Mouse (Mus musculus) ES-Bruce4 (cell line): ENCODE data around the gene Cebpzos. TPM values are rescaled to one million over a fixed set of nuclear protein-coding genes. Genes with fewer than 3 reads are reported as not detected.

Experiments
- H3K27ac ChIP-seq: 2 replicates; pipeline ENCODE4 v1.5.1; 2012; ENCODE audit warnings: low read length, inconsistent platforms; ENCODE audit not compliant: insufficient read depth
- H3K27me3 ChIP-seq: 2 replicates; pipeline ENCODE4 v1.6.1; 2012; ENCODE audit warnings: mild to moderate bottlenecking, low read length, inconsistent platforms; ENCODE audit not compliant: control insufficient read depth, poor library complexity, insufficient read depth, severe bottlenecking
- H3K36me3 ChIP-seq: 2 replicates; pipeline ENCODE4 v1.6.1; 2012; ENCODE audit warnings: inconsistent platforms, mild to moderate bottlenecking, low read length, moderate library complexity; ENCODE audit not compliant: control insufficient read depth, poor library complexity, insufficient read depth, severe bottlenecking
- H3K4me1 ChIP-seq: one replicate; pipeline ENCODE4 v1.8.1; 2011; ENCODE audit warnings: low read length; ENCODE audit not compliant: control insufficient read depth, insufficient read depth
- H3K4me3 ChIP-seq: 2 replicates; pipeline ENCODE4 v1.5.1; 2011; ENCODE audit warnings: low read depth, mild to moderate bottlenecking, low read length
- H3K9ac ChIP-seq: 2 replicates; pipeline ENCODE4 v1.6.1; 2012; ENCODE audit warnings: low read depth, mild to moderate bottlenecking, inconsistent platforms; ENCODE audit not compliant: poor library complexity, severe bottlenecking
- H3K9me3 ChIP-seq: replicated peaks from 2 replicates; pipeline ENCODE4 v1.6.1; 2012; ENCODE audit warnings: mild to moderate bottlenecking, low read length, inconsistent platforms; ENCODE audit not compliant: control insufficient read depth, poor library complexity, insufficient read depth, severe bottlenecking
- CTCF ChIP-seq: IDR thresholded peaks from one replicate; pipeline ENCODE4 v1.8.1; 2011; ENCODE audit warnings: low read depth, low read length
- EP300 ChIP-seq: IDR thresholded peaks from 2 replicates; pipeline ENCODE4 v1.6.1; 2011; ENCODE audit warnings: low read depth, low read length; ENCODE audit not compliant: insufficient read depth
- POLR2A ChIP-seq: IDR thresholded peaks from one replicate; pipeline ENCODE4 v1.8.1; 2011; ENCODE audit warnings: low read length; ENCODE audit not compliant: insufficient read depth
- polyA plus RNA-seq: library from polyadenylated mRNA; stranded (reverse); fragments of >200 nt; gene quantifications from 2 replicates; pipeline ENCODE4 v1.2.4, GENCODE M21; 2011; ENCODE audit warnings: low read depth; ENCODE audit not compliant: missing spikeins, insufficient read depth, insufficient read length

Gene Cebpzos
- polyA plus RNA-seq, 1 experiment, result 101 TPM

DNA sequence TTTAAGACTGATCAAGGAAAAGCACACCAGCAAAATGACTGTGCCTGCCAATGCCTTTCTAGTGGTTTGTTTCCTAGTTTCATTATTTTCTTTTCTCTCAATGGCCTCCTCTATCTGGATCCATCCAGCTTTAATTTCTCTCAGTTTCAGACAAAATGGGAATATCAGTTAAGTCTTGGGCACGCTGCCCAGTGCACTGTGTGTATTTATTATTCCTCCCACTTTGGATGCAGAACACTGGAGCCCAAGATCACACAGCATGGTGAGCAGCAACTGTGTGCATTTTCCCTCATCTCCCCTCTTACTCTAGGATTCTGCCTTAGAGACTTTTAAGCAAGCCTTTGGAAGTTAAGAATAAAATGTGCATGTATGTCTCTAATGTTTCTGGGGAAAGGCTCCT, 48.1 kb downstream of the Cebpzos start:
- TF ChIP-seq CTCF (no peak), EP300 (no peak), POLR2A (no peak)
- Histone ChIP-seq H3K36me3 (no peaks in the 10 kb centered on the region; the same call in none of the 2 replicates), H3K9ac (no peak overlapping the region), H3K9me3 (no peaks in the 10 kb centered on the region), H3K27me3 (no peaks in the 10 kb centered on the region), H3K27ac (no peak overlapping the region), H3K4me3 (no peak overlapping the region), H3K4me1 (no peaks in the 10 kb centered on the region)

DNA sequence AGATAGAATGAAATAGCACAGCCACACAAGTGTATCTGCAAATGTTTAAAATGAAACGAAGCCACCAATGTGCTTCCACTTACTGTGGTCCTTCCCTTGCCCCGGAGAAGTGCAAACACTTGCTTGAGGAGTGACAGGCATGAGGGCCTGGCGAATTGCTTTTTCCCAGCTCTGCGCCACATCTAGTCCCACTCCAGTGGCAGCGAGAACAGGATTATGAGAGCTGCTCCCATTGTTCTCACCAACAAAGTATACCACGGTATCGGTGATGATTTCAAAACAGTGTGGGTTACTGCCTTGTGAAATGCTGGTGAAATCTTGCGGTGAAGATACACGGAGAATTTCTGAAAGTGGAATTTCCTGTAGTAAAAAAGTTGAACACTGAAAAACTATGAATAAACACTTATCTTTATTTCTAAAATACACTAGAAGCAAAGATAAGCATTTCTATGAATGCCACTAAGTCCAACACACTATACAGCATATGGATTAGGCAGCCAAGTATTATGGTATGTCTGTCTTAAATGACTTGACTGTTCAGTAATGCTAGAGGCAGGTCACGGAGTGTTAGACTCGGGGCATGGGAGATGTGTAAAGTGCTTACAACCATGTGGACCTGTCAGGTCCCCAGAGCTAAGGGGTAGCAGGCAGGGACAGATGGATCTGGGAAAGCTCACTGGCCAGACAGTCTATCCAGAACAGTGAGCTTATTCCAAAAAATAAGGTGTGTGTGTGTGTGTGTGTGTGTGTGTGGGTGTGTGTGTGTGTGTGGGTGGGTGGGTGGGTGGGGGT, 50.0 kb downstream of the Cebpzos start:
- Histone ChIP-seq H3K27me3 (no peaks in the 10 kb centered on the region), H3K4me3 (no peak overlapping the region), H3K36me3 (no peaks in the 10 kb centered on the region; the same call in 1 of the 2 replicates), H3K9me3 (no peaks in the 10 kb centered on the region), H3K4me1 (no peaks in the 10 kb centered on the region), H3K27ac (no peak overlapping the region), H3K9ac (no peak overlapping the region)
- TF ChIP-seq CTCF, result no peak
- no peak for TF ChIP-seq EP300
- no peak for TF ChIP-seq POLR2A

DNA sequence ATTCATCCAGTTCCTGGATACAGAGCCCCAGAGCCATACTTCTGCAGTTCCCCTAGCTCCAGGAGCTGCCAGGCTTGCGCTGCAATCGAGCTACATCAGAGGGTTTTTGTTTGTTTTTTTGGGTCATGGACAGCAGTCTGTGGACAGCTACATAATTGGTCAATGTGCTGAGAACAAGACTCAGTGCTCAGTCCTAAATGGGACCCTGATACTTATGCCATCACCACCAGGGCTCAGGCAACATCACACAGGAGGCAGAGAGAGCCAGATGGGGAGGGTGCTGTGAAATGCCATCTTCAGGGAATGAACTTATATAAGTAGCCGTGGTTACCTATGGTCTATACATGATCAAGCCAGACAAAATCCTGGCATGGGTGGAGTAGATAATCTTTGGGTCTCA, 52.2 kb downstream of the Cebpzos start:
- no peaks in the 10 kb centered on the region for H3K9me3 ChIP-seq
- no peaks in the 10 kb centered on the region for H3K27me3 ChIP-seq
- H3K36me3 ChIP-seq, result no peaks in the 10 kb centered on the region; the same call in 1 of the 2 replicates
- H3K4me1 ChIP-seq, result no peaks in the 10 kb centered on the region
- no peak overlapping the region for H3K27ac ChIP-seq
- H3K4me3 ChIP-seq, result no peak overlapping the region
- H3K9ac ChIP-seq, result no peak overlapping the region
- TF ChIP-seq EP300 (no peak), CTCF (no peak), POLR2A (no peak)

Other genes starting within 250 kb of the Cebpzos start
- 18.4 and 18.7 TPM in 2 replicates for gene Strn, start 179.3 kb upstream of the Cebpzos start, polyA plus RNA-seq
- gene Heatr5b, start 81.1 kb upstream of the Cebpzos start, polyA plus RNA-seq, result 28.4 and 29.4 TPM in 2 replicates
- 38.5 and 38.7 TPM in 2 replicates for gene Gpatch11, start 80.9 kb upstream of the Cebpzos start, polyA plus RNA-seq
- gene Eif2ak2, start 33.9 kb upstream of the Cebpzos start, polyA plus RNA-seq, result 21.0 and 22.4 TPM in 2 replicates
- gene Sult6b1, start 9.5 kb upstream of the Cebpzos start, polyA plus RNA-seq, result 6.8 and 7.8 TPM in 2 replicates
- gene Cebpz, start 20.6 kb downstream of the Cebpzos start, polyA plus RNA-seq, result 120 and 124 TPM in 2 replicates
- gene Ndufaf7, start 20.6 kb downstream of the Cebpzos start, polyA plus RNA-seq, result 54.5 and 64.2 TPM in 2 replicates
- gene Prkd3, start 104.3 kb downstream of the Cebpzos start, polyA plus RNA-seq, result 36.1 and 37.5 TPM in 2 replicates
- gene Qpct, start 135.4 kb downstream of the Cebpzos start, polyA plus RNA-seq, result 2.2 and 3.0 TPM in 2 replicates